Mouse (Mus musculus): ENCODE data around the gene B9d2. TPM values are rescaled to one million over a fixed set of nuclear protein-coding genes. Genes with fewer than 3 reads are reported as not detected.

Gene B9d2
- polyA plus RNA-seq, 1 experiment from 2014 or later, result 49.8 TPM

GRCm38 (mm10) chr7:25704716-25705364 is 24.3 kb downstream of the B9d2 start:
- Histone ChIP-seq H3K27ac (ENCODE audit: low read length) (no peak overlapping the region), H3K36me3 (ENCODE audit: control insufficient read depth, insufficient read depth, low read length) (no peaks in the 10 kb centered on the region), H3K4me1 (ENCODE audit: control insufficient read depth, insufficient read depth, low read length) (peaks cover 4% of the 10 kb centered on the region), H3K9ac (ENCODE audit: low read depth, low read length) (peak overlapping the region; percentile 51), H3K27me3 (ENCODE audit: control insufficient read depth, insufficient read depth, low read depth, low read length) (no peaks in the 10 kb centered on the region), H3K9me3 (replicated peaks; ENCODE audit: control insufficient read depth, low read length, poor library complexity, severe bottlenecking) (no peaks in the 10 kb centered on the region), H3K4me2 (ENCODE audit: low read length) (peak overlapping the region; percentile 78), H3K4me3 (ENCODE audit: low read depth, low read length) (peak overlapping the region; percentile 40)
- ATAC-seq, result peak; percentile 69
- 4% methylated on average over 33 of the region's 37 CpGs for WGBS

- no peak overlapping the region for H3K27ac ChIP-seq (ENCODE audit: low read length)
- no peaks in the 10 kb centered on the region for H3K9me3 ChIP-seq (replicated peaks; ENCODE audit: control insufficient read depth, low read length, poor library complexity, severe bottlenecking)
- 64% methylated on average over 6 of the region's 6 CpGs for WGBS
- no peak overlapping the region for H3K4me3 ChIP-seq (ENCODE audit: low read depth, low read length)
- ATAC-seq, result no peak
- H3K4me2 ChIP-seq (ENCODE audit: low read length), result no peak overlapping the region
- H3K4me1 ChIP-seq (ENCODE audit: control insufficient read depth, insufficient read depth, low read length), result peaks cover 14% of the 10 kb centered on the region
- H3K9ac ChIP-seq (ENCODE audit: low read depth, low read length), result no peak overlapping the region
- no peaks in the 10 kb centered on the region for H3K36me3 ChIP-seq (ENCODE audit: control insufficient read depth, insufficient read depth, low read length)
- no peaks in the 10 kb centered on the region for H3K27me3 ChIP-seq (ENCODE audit: control insufficient read depth, insufficient read depth, low read depth, low read length)
These were observed 25.2 kb downstream of the B9d2 start for GRCm38 (mm10) chr7:25705801-25706251.

GRCm38 (mm10) chr7:25706578-25707170 is 26.1 kb downstream of the B9d2 start:
- H3K4me2 ChIP-seq (ENCODE audit: low read length), result no peak overlapping the region
- H3K36me3 ChIP-seq (ENCODE audit: control insufficient read depth, insufficient read depth, low read length), result no peaks in the 10 kb centered on the region
- peaks cover 14% of the 10 kb centered on the region for H3K4me1 ChIP-seq (ENCODE audit: control insufficient read depth, insufficient read depth, low read length)
- WGBS, result 76% methylated on average over 7 of the region's 7 CpGs
- H3K9ac ChIP-seq (ENCODE audit: low read depth, low read length), result no peak overlapping the region
- no peak overlapping the region for H3K27ac ChIP-seq (ENCODE audit: low read length)
- no peak overlapping the region for H3K4me3 ChIP-seq (ENCODE audit: low read depth, low read length)
- no peaks in the 10 kb centered on the region for H3K9me3 ChIP-seq (replicated peaks; ENCODE audit: control insufficient read depth, low read length, poor library complexity, severe bottlenecking)
- ATAC-seq, result no peak
- no peaks in the 10 kb centered on the region for H3K27me3 ChIP-seq (ENCODE audit: control insufficient read depth, insufficient read depth, low read depth, low read length)

- Histone ChIP-seq H3K27me3 (ENCODE audit: control insufficient read depth, insufficient read depth, low read depth, low read length) (no peaks in the 10 kb centered on the region), H3K4me1 (ENCODE audit: control insufficient read depth, insufficient read depth, low read length) (peaks cover 14% of the 10 kb centered on the region), H3K4me3 (ENCODE audit: low read depth, low read length) (no peak overlapping the region), H3K36me3 (ENCODE audit: control insufficient read depth, insufficient read depth, low read length) (no peaks in the 10 kb centered on the region), H3K9me3 (replicated peaks; ENCODE audit: control insufficient read depth, low read length, poor library complexity, severe bottlenecking) (no peaks in the 10 kb centered on the region), H3K4me2 (ENCODE audit: low read length) (no peak overlapping the region), H3K9ac (ENCODE audit: low read depth, low read length) (no peak overlapping the region), H3K27ac (ENCODE audit: low read length) (no peak overlapping the region)
- 66% methylated on average over 15 of the region's 15 CpGs for WGBS
- no peak for ATAC-seq
These were observed 27.2 kb downstream of the B9d2 start for GRCm38 (mm10) chr7:25707581-25708292.

- no peak overlapping the region for H3K27ac ChIP-seq (ENCODE audit: low read length)
- H3K27me3 ChIP-seq (ENCODE audit: control insufficient read depth, insufficient read depth, low read depth, low read length), result no peaks in the 10 kb centered on the region
- no peak overlapping the region for H3K4me2 ChIP-seq (ENCODE audit: low read length)
- no peaks in the 10 kb centered on the region for H3K9me3 ChIP-seq (replicated peaks; ENCODE audit: control insufficient read depth, low read length, poor library complexity, severe bottlenecking)
- 17% methylated on average over 12 of the region's 12 CpGs for WGBS
- peaks cover 10% of the 10 kb centered on the region for H3K4me1 ChIP-seq (ENCODE audit: control insufficient read depth, insufficient read depth, low read length)
- peak; percentile 12; the same call in 1 of the 2 replicates for ATAC-seq
- H3K4me3 ChIP-seq (ENCODE audit: low read depth, low read length), result no peak overlapping the region
- H3K36me3 ChIP-seq (ENCODE audit: control insufficient read depth, insufficient read depth, low read length), result peaks cover 16% of the 10 kb centered on the region
- H3K9ac ChIP-seq (ENCODE audit: low read depth, low read length), result peak overlapping the region; percentile 55; the same call in 1 of the 2 replicates
These were observed 29.4 kb downstream of the B9d2 start for GRCm38 (mm10) chr7:25709961-25710360.

GRCm38 (mm10) chr7:25710519-25711130 is 30.0 kb downstream of the B9d2 start:
- peak; percentile 17; the same call in 1 of the 2 replicates for ATAC-seq
- Histone ChIP-seq H3K4me1 (ENCODE audit: control insufficient read depth, insufficient read depth, low read length) (peaks cover 10% of the 10 kb centered on the region), H3K27me3 (ENCODE audit: control insufficient read depth, insufficient read depth, low read depth, low read length) (no peaks in the 10 kb centered on the region), H3K9me3 (replicated peaks; ENCODE audit: control insufficient read depth, low read length, poor library complexity, severe bottlenecking) (no peaks in the 10 kb centered on the region), H3K4me2 (ENCODE audit: low read length) (no peak overlapping the region; the same call in 1 of the 2 replicates), H3K9ac (ENCODE audit: low read depth, low read length) (peak overlapping the region; percentile 55), H3K4me3 (ENCODE audit: low read depth, low read length) (no peak overlapping the region), H3K27ac (ENCODE audit: low read length) (no peak overlapping the region), H3K36me3 (ENCODE audit: control insufficient read depth, insufficient read depth, low read length) (peaks cover 21% of the 10 kb centered on the region)
- whole genome bisulfite sequencing, result 6% methylated on average over 7 of the region's 7 CpGs

- H3K4me3 ChIP-seq (ENCODE audit: low read depth, low read length), result no peak overlapping the region
- no peak overlapping the region for H3K27ac ChIP-seq (ENCODE audit: low read length)
- no peaks in the 10 kb centered on the region for H3K9me3 ChIP-seq (replicated peaks; ENCODE audit: control insufficient read depth, low read length, poor library complexity, severe bottlenecking)
- no peaks in the 10 kb centered on the region for H3K27me3 ChIP-seq (ENCODE audit: control insufficient read depth, insufficient read depth, low read depth, low read length)
- 0 out of 2 replicates have a peak, but pooled peaks have one; percentile 30 for ATAC-seq
- H3K4me2 ChIP-seq (ENCODE audit: low read length), result no peak overlapping the region
- 66% methylated on average over 5 of the region's 5 CpGs for WGBS
- H3K9ac ChIP-seq (ENCODE audit: low read depth, low read length), result no peak overlapping the region
- H3K36me3 ChIP-seq (ENCODE audit: control insufficient read depth, insufficient read depth, low read length), result peaks cover 26% of the 10 kb centered on the region
- peaks cover 10% of the 10 kb centered on the region for H3K4me1 ChIP-seq (ENCODE audit: control insufficient read depth, insufficient read depth, low read length)
These were observed 30.6 kb downstream of the B9d2 start for GRCm38 (mm10) chr7:25711165-25711564.

- Histone ChIP-seq H3K4me1 (ENCODE audit: control insufficient read depth, insufficient read depth, low read length) (peaks cover 10% of the 10 kb centered on the region), H3K4me3 (ENCODE audit: low read depth, low read length) (no peak overlapping the region), H3K27me3 (ENCODE audit: control insufficient read depth, insufficient read depth, low read depth, low read length) (no peaks in the 10 kb centered on the region), H3K9ac (ENCODE audit: low read depth, low read length) (0 out of 2 replicates have a peak overlapping the region, but pooled peaks have one; percentile 4), H3K9me3 (replicated peaks; ENCODE audit: control insufficient read depth, low read length, poor library complexity, severe bottlenecking) (no peaks in the 10 kb centered on the region), H3K4me2 (ENCODE audit: low read length) (no peak overlapping the region), H3K27ac (ENCODE audit: low read length) (no peak overlapping the region), H3K36me3 (ENCODE audit: control insufficient read depth, insufficient read depth, low read length) (peaks cover 27% of the 10 kb centered on the region)
- no peak for ATAC-seq
- WGBS, result 38% methylated on average over 7 of the region's 7 CpGs
These were observed 31.2 kb downstream of the B9d2 start for GRCm38 (mm10) chr7:25711731-25712197.

Measured in midbrain, embryonic 16.5 days (tissue).